Mouse (Mus musculus): ENCODE measurements around the gene Gm10188. TPM values are rescaled to one million over a fixed set of nuclear protein-coding genes. Genes with fewer than 3 reads are reported as not detected.

Gene Gm10188
- polyA plus RNA-seq, 1 experiment from 2014 or later: not detected

DNA sequence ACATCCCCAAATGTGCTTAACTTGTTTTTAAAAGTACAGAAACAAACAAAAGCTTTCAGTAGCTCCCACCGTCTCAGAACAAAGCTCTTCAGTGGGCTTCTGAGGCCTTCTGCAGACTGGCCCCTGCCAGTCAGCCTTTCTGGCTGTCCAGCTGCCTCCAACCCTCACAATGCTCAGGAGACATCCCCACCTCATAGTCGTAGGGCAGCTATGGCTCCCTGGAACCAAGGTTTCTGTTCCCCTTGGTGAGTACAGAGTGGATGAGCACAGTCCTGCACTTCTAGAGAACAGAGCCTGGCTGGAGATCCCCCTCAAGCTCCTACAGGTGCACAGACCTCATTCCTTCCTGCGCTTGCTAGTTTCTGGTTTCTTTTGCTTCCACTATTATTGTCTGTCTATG, 13.3 kb downstream of the Gm10188 start:
- Histone ChIP-seq H3K4me2 (replicated peaks; ENCODE audit: low read depth, low read length) (no peak overlapping the region), H3K9ac (replicated peaks; ENCODE audit: low read depth) (no peak overlapping the region), H3K27ac (ENCODE audit: low read length) (no peak overlapping the region), H3K4me3 (ENCODE audit: low read depth, low read length) (no peak overlapping the region), H3K27me3 (replicated peaks; ENCODE audit: insufficient read depth, low read length) (no peaks in the 10 kb centered on the region), H3K36me3 (ENCODE audit: insufficient read depth, low read length) (no peaks in the 10 kb centered on the region), H3K4me1 (ENCODE audit: insufficient read depth, low read depth, low read length) (peaks cover 9% of the 10 kb centered on the region; the same call in 1 of the 2 replicates), H3K9me3 (ENCODE audit: low read length) (no peaks in the 10 kb centered on the region)
- DNase-seq (ENCODE audit: low spot score): no peak
- no peak for TF ChIP-seq CTCF (IDR thresholded peaks at IDR 0.05)
- TF ChIP-seq EP300 (IDR thresholded peaks at IDR 0.05): no peak
- 56% methylated on average over 3 of the region's 3 CpGs for WGBS
- ATAC-seq: no peak

DNA sequence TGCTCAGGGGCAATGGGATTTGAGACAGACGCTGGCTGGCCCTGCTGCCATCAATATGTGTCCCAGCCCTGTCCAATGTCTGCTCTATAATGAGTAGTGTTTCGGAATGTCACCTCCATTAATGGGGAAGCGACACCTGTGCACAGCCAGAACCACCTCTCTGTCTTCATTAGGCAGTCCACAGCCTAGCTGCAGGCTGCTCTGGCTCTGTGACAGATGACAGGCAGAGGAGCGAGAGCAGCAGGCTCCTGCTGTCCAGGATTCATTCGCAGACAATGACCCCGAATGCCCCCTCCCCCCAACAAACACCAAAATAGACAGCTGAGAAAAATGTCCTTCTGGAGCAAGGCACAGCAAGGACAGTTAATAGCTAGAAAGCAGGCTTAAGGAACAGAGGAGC, 16.5 kb downstream of the Gm10188 start:
- no peaks in the 10 kb centered on the region for H3K27me3 ChIP-seq (replicated peaks; ENCODE audit: insufficient read depth, low read length)
- H3K36me3 ChIP-seq (ENCODE audit: insufficient read depth, low read length): no peaks in the 10 kb centered on the region
- no peak overlapping the region for H3K27ac ChIP-seq (ENCODE audit: low read length)
- no peak overlapping the region for H3K4me3 ChIP-seq (ENCODE audit: low read depth, low read length)
- peaks cover 9% of the 10 kb centered on the region; the same call in 1 of the 2 replicates for H3K4me1 ChIP-seq (ENCODE audit: insufficient read depth, low read depth, low read length)
- no peak for TF ChIP-seq CTCF (IDR thresholded peaks at IDR 0.05)
- no peak for TF ChIP-seq EP300 (IDR thresholded peaks at IDR 0.05)
- no peak overlapping the region for H3K4me2 ChIP-seq (replicated peaks; ENCODE audit: low read depth, low read length)
- ATAC-seq (peak; percentile 13; the same call in 1 of the 2 replicates), DNase-seq (ENCODE audit: low spot score) (peak; percentile 29)
- WGBS: 50% methylated on average over 6 of the region's 6 CpGs
- H3K9ac ChIP-seq (replicated peaks; ENCODE audit: low read depth): no peak overlapping the region
- H3K9me3 ChIP-seq (ENCODE audit: low read length): no peaks in the 10 kb centered on the region

DNA sequence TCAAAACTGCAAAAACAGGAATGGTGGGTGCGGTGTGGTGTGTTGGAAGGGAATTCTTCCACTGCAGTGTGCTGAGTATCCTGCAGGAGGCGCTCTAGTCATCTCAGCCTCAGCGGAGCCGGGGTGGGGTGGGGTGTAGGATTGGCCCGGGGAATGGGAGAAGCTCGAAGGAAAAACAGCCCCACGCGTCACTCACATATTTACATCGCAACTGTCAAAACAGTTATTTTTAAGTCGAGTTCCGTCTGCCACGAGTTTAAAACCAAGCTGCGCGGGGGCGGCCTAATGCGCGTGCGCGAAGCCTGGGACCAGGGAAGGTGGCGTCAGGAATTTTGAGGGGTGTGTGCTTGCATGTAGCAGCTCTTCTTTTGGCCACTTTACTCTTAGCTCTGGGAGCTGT, 17.3 kb downstream of the Gm10188 start:
- ATAC-seq (peak; percentile 76), DNase-seq (ENCODE audit: low spot score) (peak; percentile 84)
- Histone ChIP-seq H3K27ac (ENCODE audit: low read length) (no peak overlapping the region), H3K4me3 (ENCODE audit: low read depth, low read length) (peak overlapping the region; percentile 6; the same call in 1 of the 2 replicates), H3K36me3 (ENCODE audit: insufficient read depth, low read length) (no peaks in the 10 kb centered on the region), H3K4me1 (ENCODE audit: insufficient read depth, low read depth, low read length) (peaks cover 9% of the 10 kb centered on the region; the same call in 1 of the 2 replicates), H3K4me2 (replicated peaks; ENCODE audit: low read depth, low read length) (peak overlapping the region; percentile 52), H3K9me3 (ENCODE audit: low read length) (no peaks in the 10 kb centered on the region), H3K27me3 (replicated peaks; ENCODE audit: insufficient read depth, low read length) (no peaks in the 10 kb centered on the region), H3K9ac (replicated peaks; ENCODE audit: low read depth) (no peak overlapping the region)
- peak; percentile 87 for TF ChIP-seq CTCF (IDR thresholded peaks at IDR 0.05)
- TF ChIP-seq EP300 (IDR thresholded peaks at IDR 0.05): no peak
- 3% methylated on average over 20 of the region's 20 CpGs for WGBS

- DNase-seq (ENCODE audit: low spot score) (peak; percentile 70), ATAC-seq (peak; percentile 72)
- Histone ChIP-seq H3K36me3 (ENCODE audit: insufficient read depth, low read length) (no peaks in the 10 kb centered on the region), H3K9me3 (ENCODE audit: low read length) (no peaks in the 10 kb centered on the region), H3K27me3 (replicated peaks; ENCODE audit: insufficient read depth, low read length) (no peaks in the 10 kb centered on the region), H3K4me2 (replicated peaks; ENCODE audit: low read depth, low read length) (peak overlapping the region; percentile 52), H3K4me3 (ENCODE audit: low read depth, low read length) (peak overlapping the region; percentile 6; the same call in 1 of the 2 replicates), H3K4me1 (ENCODE audit: insufficient read depth, low read depth, low read length) (peaks cover 9% of the 10 kb centered on the region; the same call in 1 of the 2 replicates), H3K27ac (ENCODE audit: low read length) (no peak overlapping the region; the same call in 1 of the 2 replicates), H3K9ac (replicated peaks; ENCODE audit: low read depth) (no peak overlapping the region)
- WGBS: 33% methylated on average over 12 of the region's 12 CpGs
- TF ChIP-seq EP300 (IDR thresholded peaks at IDR 0.05) (no peak), CTCF (IDR thresholded peaks at IDR 0.05) (no peak)
These were observed 17.9 kb downstream of the Gm10188 start for GRCm38 (mm10) chr1:132211672-132212071.

- Histone ChIP-seq H3K4me2 (replicated peaks; ENCODE audit: low read depth, low read length) (no peak overlapping the region), H3K9ac (replicated peaks; ENCODE audit: low read depth) (no peak overlapping the region), H3K36me3 (ENCODE audit: insufficient read depth, low read length) (no peaks in the 10 kb centered on the region), H3K9me3 (ENCODE audit: low read length) (no peaks in the 10 kb centered on the region), H3K4me1 (ENCODE audit: insufficient read depth, low read depth, low read length) (peaks cover 11% of the 10 kb centered on the region; the same call in 1 of the 2 replicates), H3K4me3 (ENCODE audit: low read depth, low read length) (no peak overlapping the region), H3K27ac (ENCODE audit: low read length) (no peak overlapping the region), H3K27me3 (replicated peaks; ENCODE audit: insufficient read depth, low read length) (no peaks in the 10 kb centered on the region)
- DNase-seq (ENCODE audit: low spot score) (peak; percentile 74), ATAC-seq (peak; percentile 34; the same call in 1 of the 2 replicates)
- WGBS: 14% methylated on average over 7 of the region's 7 CpGs
- TF ChIP-seq EP300 (IDR thresholded peaks at IDR 0.05) (no peak), CTCF (IDR thresholded peaks at IDR 0.05) (peak; percentile 76)
These were observed 18.6 kb downstream of the Gm10188 start for GRCm38 (mm10) chr1:132210922-132211321.

- ATAC-seq (no peak), DNase-seq (ENCODE audit: low spot score) (no peak)
- no peak for TF ChIP-seq EP300 (IDR thresholded peaks at IDR 0.05)
- no peak for TF ChIP-seq CTCF (IDR thresholded peaks at IDR 0.05)
- Histone ChIP-seq H3K27ac (ENCODE audit: low read length) (no peak overlapping the region), H3K4me2 (replicated peaks; ENCODE audit: low read depth, low read length) (no peak overlapping the region), H3K9ac (replicated peaks; ENCODE audit: low read depth) (no peak overlapping the region), H3K27me3 (replicated peaks; ENCODE audit: insufficient read depth, low read length) (no peaks in the 10 kb centered on the region), H3K4me1 (ENCODE audit: insufficient read depth, low read depth, low read length) (peaks cover 14% of the 10 kb centered on the region; the same call in 1 of the 2 replicates), H3K9me3 (ENCODE audit: low read length) (no peaks in the 10 kb centered on the region), H3K36me3 (ENCODE audit: insufficient read depth, low read length) (no peaks in the 10 kb centered on the region), H3K4me3 (ENCODE audit: low read depth, low read length) (no peak overlapping the region)
- WGBS: 69% methylated on average over 10 of the region's 10 CpGs
These were observed 20.2 kb downstream of the Gm10188 start for GRCm38 (mm10) chr1:132209400-132209799.
